In genomic region chr9:15308254-15308653, GRCm38 (mm10) we compare ENCODE assay signal across 12 mouse cellular contexts. TPM values are rescaled to one million over a fixed set of nuclear protein-coding genes. Genes with fewer than 3 reads are reported as not detected.
A peak's percentile ranks its signal among the peaks of the same experiment; 100 is the strongest.
DNase-seq lines count a peak whose midpoint lies in the region; ATAC-seq and TF ChIP-seq lines count a peak whose summit lies in the region.
"Had no signal": no experiment of that assay in that cellular context is flagged by ENCODE, and none has a peak within 500 bp of the region (broad histone marks: within the 10 kb centered on the region; RNA-seq: fewer than 3 reads in every experiment).

No protein-coding gene starts in this region.

- no peak overlapping the region for H3K9ac ChIP-seq in heart, postnatal 0 days (replicated peaks; ENCODE audit: low read depth, low read length)
- no peak overlapping the region for H3K9ac ChIP-seq in neural tube, embryonic 11.5 days (ENCODE audit: low read length)
- no peak overlapping the region for H3K9ac ChIP-seq in limb, embryonic 12.5 days (replicated peaks)

- H3K4me1 ChIP-seq in heart, postnatal 0 days (ENCODE audit: control insufficient read depth, insufficient read depth) = peaks cover 36% of the 10 kb centered on the region
- peaks cover 15% of the 10 kb centered on the region; the same call in 1 of the 2 replicates for H3K4me1 ChIP-seq in neural tube, embryonic 11.5 days (ENCODE audit: control insufficient read depth, insufficient read depth, low read length)
- peaks cover 25% of the 10 kb centered on the region for H3K4me1 ChIP-seq in limb, embryonic 12.5 days (replicated peaks)

- H3K4me3 ChIP-seq in heart, postnatal 0 days (ENCODE audit: low read depth, low read length) = 0 out of 2 replicates have a peak overlapping the region, but pooled peaks have one; percentile 85
- H3K4me3 ChIP-seq in neural tube, embryonic 11.5 days (ENCODE audit: low read depth, low read length) = no peak overlapping the region
- H3K4me3 ChIP-seq in limb, embryonic 12.5 days (replicated peaks) = no peak overlapping the region

- WGBS in heart, postnatal 0 days = 53% methylated on average over 2 of the region's 2 CpGs
- WGBS in neural tube, embryonic 11.5 days = 76% methylated on average over 2 of the region's 2 CpGs
- 62% methylated on average over 2 of the region's 2 CpGs for WGBS in limb, embryonic 12.5 days

- TF ChIP-seq CTCF in heart, postnatal 0 days (IDR thresholded peaks at IDR 0.05; ENCODE audit: low read depth) = no peak

- no peak for DNase-seq in heart, postnatal 0 days (ENCODE audit: low spot score)
- DNase-seq in heart, adult 8-10 months (ENCODE audit: low spot score) = no peak
- DNase-seq in neural tube, embryonic 11.5 days (ENCODE audit: low spot score) = no peak
- no peak for DNase-seq in neural tube, embryonic 10.5 days (ENCODE audit: extremely low spot score, low spot score)
- DNase-seq in left cerebral cortex, adult 8-10 months (ENCODE audit: low spot score in 2 of 2) = no peak
- DNase-seq in thymus, postnatal 25 days = no peak
- DNase-seq in embryo, embryonic 10.5 days (ENCODE audit: low spot score) = no peak
- DNase-seq: heart, postnatal 10 days; lung, adult 2 months; retina, postnatal 1 day had no signal

- TF ChIP-seq EP300 in heart, postnatal 0 days (IDR thresholded peaks at IDR 0.05; ENCODE audit: low read depth) = no peak

- no peaks in the 10 kb centered on the region for H3K9me3 ChIP-seq in heart, postnatal 0 days (replicated peaks; ENCODE audit: control insufficient read depth, low read length)
- no peaks in the 10 kb centered on the region for H3K9me3 ChIP-seq in neural tube, embryonic 11.5 days (ENCODE audit: control insufficient read depth, low read length)
- H3K9me3 ChIP-seq in limb, embryonic 12.5 days = no peaks in the 10 kb centered on the region

- H3K4me2 ChIP-seq in heart, postnatal 0 days (ENCODE audit: low read depth, low read length) = peak overlapping the region; percentile 77; the same call in 1 of the 2 replicates
- H3K4me2 ChIP-seq in neural tube, embryonic 11.5 days (ENCODE audit: low read depth) = 0 out of 2 replicates have a peak overlapping the region, but pooled peaks have one; percentile 6
- H3K4me2 ChIP-seq in limb, embryonic 12.5 days = peak overlapping the region; percentile 73

- no peak for ATAC-seq in heart, postnatal 0 days (ENCODE audit: insufficient read depth, low read depth)
- ATAC-seq in neural tube, embryonic 11.5 days (ENCODE audit: insufficient read depth, low FRiP score, low TSS enrichment) = no peak
- ATAC-seq in limb, embryonic 12.5 days (ENCODE audit: insufficient number of reproducible peaks, insufficient read depth, low FRiP score, low TSS enrichment, low read depth) = no peak

- peaks cover 43% of the 10 kb centered on the region for H3K36me3 ChIP-seq in heart, postnatal 0 days (replicated peaks; ENCODE audit: control insufficient read depth, insufficient read depth, low read length)
- H3K36me3 ChIP-seq in neural tube, embryonic 11.5 days (ENCODE audit: control insufficient read depth, insufficient read depth, low read length) = peaks cover 13% of the 10 kb centered on the region
- H3K36me3 ChIP-seq in limb, embryonic 12.5 days = peaks cover 58% of the 10 kb centered on the region

- no peak overlapping the region for H3K27ac ChIP-seq in heart, postnatal 0 days (ENCODE audit: low read depth)
- no peak overlapping the region for H3K27ac ChIP-seq in neural tube, embryonic 11.5 days (ENCODE audit: low read depth, low read length)
- no peak overlapping the region for H3K27ac ChIP-seq in limb, embryonic 12.5 days
- H3K27ac ChIP-seq: layer of hippocampus, adult 2 months had no signal

- no peaks in the 10 kb centered on the region for H3K27me3 ChIP-seq in heart, postnatal 0 days (ENCODE audit: control insufficient read depth, insufficient read depth, low read length)
- H3K27me3 ChIP-seq in neural tube, embryonic 11.5 days (ENCODE audit: control insufficient read depth, insufficient read depth, low read length) = no peaks in the 10 kb centered on the region
- no peaks in the 10 kb centered on the region for H3K27me3 ChIP-seq in limb, embryonic 12.5 days

RNA-seq across cellular contexts. Expression of gene 4931406C07Rik, which starts 2.0 kb away (rescaled TPM):
- 1.6 and 6.6 TPM in 2 replicates for total RNA-seq in heart, postnatal 0 days (2014; rRNA removed; ENCODE audit: low replicate concordance)
- polyA plus RNA-seq in heart, postnatal 0 days (2015; fragmentation: Nextera tagmentation; extraction: Ambion mirVana) = 6.4 and 6.8 TPM in 2 replicates
- total RNA-seq in heart, adult 8-10 months (2022) = 1 to 10 TPM; 5.0 to 7.2 (median 5.7) TPM
- 6.3 and 7.3 TPM in 2 replicates for polyA plus RNA-seq in neural tube, embryonic 11.5 days (2014; fragmentation: Nextera tagmentation; extraction: Ambion mirVana)
- 8.4 and 10.3 TPM in 2 replicates for polyA plus RNA-seq in limb, embryonic 12.5 days (2016; fragmentation: Nextera tagmentation; extraction: Ambion mirVana)
- 10 to 100 TPM; 20.0 to 22.6 (median 21.8) TPM for total RNA-seq in left cerebral cortex, adult 8-10 months (2022)

RNA-seq across cellular contexts. Expression of gene Taf1d, which starts 2.2 kb away (rescaled TPM):
- 119 and 128 TPM in 2 replicates for total RNA-seq in heart, postnatal 0 days (2014; rRNA removed; ENCODE audit: low replicate concordance)
- 25.9 and 27.8 TPM in 2 replicates for polyA plus RNA-seq in heart, postnatal 0 days (2015; fragmentation: Nextera tagmentation; extraction: Ambion mirVana)
- total RNA-seq in heart, adult 8-10 months (2022) = 10 to 100 TPM; 20.3 to 33.5 (median 26.0) TPM
- 59.7 and 61.1 TPM in 2 replicates for polyA plus RNA-seq in neural tube, embryonic 11.5 days (2014; fragmentation: Nextera tagmentation; extraction: Ambion mirVana)
- polyA plus RNA-seq in limb, embryonic 12.5 days (2016; fragmentation: Nextera tagmentation; extraction: Ambion mirVana) = 85.4 and 86.1 TPM in 2 replicates
- 10 to 100 TPM; 26.4 to 37.9 (median 30.5) TPM for total RNA-seq in left cerebral cortex, adult 8-10 months (2022)

RNA-seq across cellular contexts. Expression of gene Med17, which starts 28.5 kb away (rescaled TPM):
- total RNA-seq in heart, postnatal 0 days (2014; rRNA removed; ENCODE audit: low replicate concordance) = 11.9 and 16.8 TPM in 2 replicates
- polyA plus RNA-seq in heart, postnatal 0 days (2015; fragmentation: Nextera tagmentation; extraction: Ambion mirVana) = 13.7 and 14.8 TPM in 2 replicates
- total RNA-seq in heart, adult 8-10 months (2022) = 10 to 100 TPM; 14.0 to 17.9 (median 16.1) TPM
- polyA plus RNA-seq in neural tube, embryonic 11.5 days (2014; fragmentation: Nextera tagmentation; extraction: Ambion mirVana) = 47.9 and 52.4 TPM in 2 replicates
- polyA plus RNA-seq in limb, embryonic 12.5 days (2016; fragmentation: Nextera tagmentation; extraction: Ambion mirVana) = 41.0 and 46.0 TPM in 2 replicates
- 10 to 100 TPM; 34.6 to 43.3 (median 39.4) TPM for total RNA-seq in left cerebral cortex, adult 8-10 months (2022)

RNA-seq across cellular contexts. Expression of gene Cep295, which starts 49.3 kb away (rescaled TPM):
- 9.2 and 10.2 TPM in 2 replicates for total RNA-seq in heart, postnatal 0 days (2014; rRNA removed; ENCODE audit: low replicate concordance)
- 4.2 and 4.6 TPM in 2 replicates for polyA plus RNA-seq in heart, postnatal 0 days (2015; fragmentation: Nextera tagmentation; extraction: Ambion mirVana)
- 1 to 10 TPM; 4.3 to 5.5 (median 5.3) TPM for total RNA-seq in heart, adult 8-10 months (2022)
- 18.1 and 21.0 TPM in 2 replicates for polyA plus RNA-seq in neural tube, embryonic 11.5 days (2014; fragmentation: Nextera tagmentation; extraction: Ambion mirVana)
- polyA plus RNA-seq in limb, embryonic 12.5 days (2016; fragmentation: Nextera tagmentation; extraction: Ambion mirVana) = 22.4 and 25.3 TPM in 2 replicates
- total RNA-seq in left cerebral cortex, adult 8-10 months (2022) = 10 to 100 TPM; 24.2 to 28.0 (median 26.1) TPM

Comparison
In these comparisons a context has a peak if more than half of its experiments do, and no peak if none do; other contexts are left out.
1. H3K4me2 ChIP-seq: peak in every context shown above with its lines; median percentile 77 in heart, postnatal 0 days; 73 in limb, embryonic 12.5 days; 6 in neural tube, embryonic 11.5 days.